Mouse (Mus musculus) G1E-ER4 (cell line): Measurements from ENCODE around the gene Slc6a21. TPM values are rescaled to one million over a fixed set of nuclear protein-coding genes. Genes with fewer than 3 reads are reported as not detected.

Experiments used
- GATA1 ChIP-seq: IDR thresholded peaks from one replicate; pipeline ENCODE4 v1.8.0; 2012; ENCODE audit warnings: low read length, inconsistent platforms
- polyA plus RNA-seq: library from polyadenylated mRNA; stranded (reverse); fragments of >175 nt; gene quantifications from 2 replicates; pipeline ENCODE4 v1.2.3, GENCODE M21; 2012

Slc6a21 gene
- polyA plus RNA-seq, result not detected in 2 replicates

GRCm38 (mm10) chr7:45277136-45277760 lies at the start of gene Slc6a21:
TSS of gene Slc6a21 (plus strand) at chr7:45277513.
- TF ChIP-seq GATA1, result no peak

- TF ChIP-seq GATA1, result no peak
Measured at GRCm38 (mm10) chr7:45228548-45228947, 48.8 kb upstream of the Slc6a21 start.

GRCm38 (mm10) chr7:45229046-45229445 lies 48.3 kb upstream of the Slc6a21 start:
- no peak for TF ChIP-seq GATA1

- TF ChIP-seq GATA1, result no peak
Measured at GRCm38 (mm10) chr7:45229459-45230203, 47.7 kb upstream of the Slc6a21 start.

- TF ChIP-seq GATA1, result no peak
Measured at GRCm38 (mm10) chr7:45231192-45231591, 46.1 kb upstream of the Slc6a21 start.

- TF ChIP-seq GATA1, result no peak
Measured at GRCm38 (mm10) chr7:45231941-45232340, 45.4 kb upstream of the Slc6a21 start.

GRCm38 (mm10) chr7:45232716-45233465 lies 44.4 kb upstream of the Slc6a21 start:
- no peak for TF ChIP-seq GATA1

GRCm38 (mm10) chr7:45233580-45234332 lies 43.6 kb upstream of the Slc6a21 start:
- TF ChIP-seq GATA1, result no peak

GRCm38 (mm10) chr7:45234333-45234841 lies 42.9 kb upstream of the Slc6a21 start:
- TF ChIP-seq GATA1, result no peak

GRCm38 (mm10) chr7:45234922-45235571 lies 42.3 kb upstream of the Slc6a21 start:
- TF ChIP-seq GATA1, result no peak

- no peak for TF ChIP-seq GATA1
Measured at GRCm38 (mm10) chr7:45235656-45236180, 41.6 kb upstream of the Slc6a21 start.

GRCm38 (mm10) chr7:45237747-45238699 lies 39.3 kb upstream of the Slc6a21 start:
- TF ChIP-seq GATA1, result no peak

GRCm38 (mm10) chr7:45238723-45239496 lies 38.4 kb upstream of the Slc6a21 start, which contains the start of gene Cd37:
TSS of gene Cd37 (minus strand) at chr7:45239115.
- no peak for TF ChIP-seq GATA1
